Mouse (Mus musculus) CH12.LX (cell line): ENCODE measurements around the gene Sergef. TPM values are rescaled to one million over a fixed set of nuclear protein-coding genes. Genes with fewer than 3 reads are reported as not detected.

Experiments used
- DNase-seq: peaks from one replicate; pipeline ENCODE4 v3.0.0-alpha.2; 2013; ENCODE audit errors: extremely low read depth
- H3K27ac ChIP-seq: 2 replicates; pipeline ENCODE4 v1.5.1; 2012; ENCODE audit warnings: low read depth, mild to moderate bottlenecking, control low read depth, moderate library complexity; ENCODE audit not compliant: insufficient read depth
- H3K27me3 ChIP-seq: replicated peaks from 2 replicates; pipeline ENCODE3; 2012; ENCODE audit warnings: inconsistent platforms
- H3K36me3 ChIP-seq, 2 experiments: replicated peaks in 1 of 2; 2 replicates each; pipeline versions ENCODE3 to v1.6.1; 2012; ENCODE audit warnings: inconsistent platforms in 1 of 2, low read length in 1 of 2, mild to moderate bottlenecking in 1 of 2, mixed read lengths in 1 of 2, moderate library complexity in 1 of 2; ENCODE audit not compliant: control insufficient read depth in 1 of 2, insufficient read depth in 1 of 2
- H3K4me1 ChIP-seq, 2 experiments: 2 replicates each; pipeline ENCODE4 v1.6.1; 2012; ENCODE audit warnings: inconsistent platforms in 1 of 2, moderate library complexity in 1 of 2; ENCODE audit not compliant: insufficient read depth in 2 of 2, control insufficient read depth in 1 of 2
- H3K4me2 ChIP-seq: 2 replicates; pipeline ENCODE4 v1.6.1; 2012; ENCODE audit warnings: low read depth, mild to moderate bottlenecking, control low read depth; ENCODE audit not compliant: poor library complexity, insufficient read depth, severe bottlenecking
- H3K4me3 ChIP-seq, 3 experiments: fragments of 150-350 bp in 1 of 3; sonication (generic) in 1 of 3; replicated peaks in 1 of 3; 2 replicates each; pipeline versions ENCODE3 to v1.5.1; 2011 to 2012; ENCODE audit warnings: low read depth in 2 of 3, low read length in 2 of 3, mild to moderate bottlenecking in 2 of 3, moderate library complexity in 2 of 3, control low read depth in 1 of 3, improper control_type of control experiment in 1 of 3, inconsistent platforms in 1 of 3, mixed read lengths in 1 of 3; ENCODE audit not compliant: poor library complexity in 1 of 3
- H3K79me2 ChIP-seq: replicated peaks from 2 replicates; pipeline ENCODE4 v1.6.1; 2012; ENCODE audit warnings: mild to moderate bottlenecking, moderate library complexity; ENCODE audit not compliant: control insufficient read depth, poor library complexity, insufficient read depth, severe bottlenecking; ENCODE audit errors: extremely low read depth
- H3K9ac ChIP-seq: 2 replicates; pipeline ENCODE4 v1.6.1; 2012; ENCODE audit warnings: low read depth, mild to moderate bottlenecking, control low read depth, moderate library complexity; ENCODE audit not compliant: insufficient read depth
- H3K9me3 ChIP-seq: replicated peaks from 2 replicates; pipeline ENCODE3; 2012; ENCODE audit warnings: low read length, inconsistent platforms, mixed read lengths
- BHLHE40 ChIP-seq: IDR thresholded peaks from 2 replicates; pipeline ENCODE4 v1.6.1; 2011; ENCODE audit warnings: mild to moderate bottlenecking, low read depth, low read length, improper control_type of control experiment
- CHD1 ChIP-seq: IDR thresholded peaks from 2 replicates; pipeline ENCODE4 v1.6.1; 2012; ENCODE audit warnings: low read depth, low read length, improper control_type of control experiment, inconsistent platforms
- CHD2 ChIP-seq: IDR thresholded peaks from 2 replicates; pipeline ENCODE4 v1.6.1; 2011; ENCODE audit warnings: low read length, improper control_type of control experiment
- CTCF ChIP-seq, 2 experiments: IDR thresholded peaks in 1 of 2; conservative IDR thresholded peaks in 1 of 2; 2 replicates each; pipeline ENCODE4 v1.5.1; 2011 to 2012; ENCODE audit warnings: low read depth in 2 of 2, low read length in 2 of 2, improper control_type of control experiment in 1 of 2, inconsistent platforms in 1 of 2, mild to moderate bottlenecking in 1 of 2, moderate library complexity in 1 of 2
- E2F4 ChIP-seq: IDR thresholded peaks from 2 replicates; pipeline ENCODE4 v1.6.1; 2011; ENCODE audit warnings: low read depth, low read length, improper control_type of control experiment; ENCODE audit not compliant: insufficient replicate concordance
- ELF1 ChIP-seq: IDR thresholded peaks from 2 replicates; pipeline ENCODE4 v1.6.1; 2014; ENCODE audit warnings: low read depth, mild to moderate bottlenecking, inconsistent platforms, low read length, improper control_type of control experiment
- IRF4 ChIP-seq: IDR thresholded peaks from 2 replicates; pipeline ENCODE4 v1.6.1; 2014; ENCODE audit warnings: low read depth, mild to moderate bottlenecking, inconsistent platforms, low read length, improper control_type of control experiment
- JUN ChIP-seq: IDR thresholded peaks from 2 replicates; pipeline ENCODE4 v1.6.1; 2011; ENCODE audit warnings: low read depth, mild to moderate bottlenecking, low read length, improper control_type of control experiment, moderate library complexity; ENCODE audit not compliant: insufficient read depth
- JUND ChIP-seq: conservative IDR thresholded peaks from 2 replicates; pipeline ENCODE4 v1.6.1; 2011; ENCODE audit warnings: low read depth, low read length, improper control_type of control experiment
- MAFK ChIP-seq: IDR thresholded peaks from 2 replicates; pipeline ENCODE4 v1.6.1; 2011; ENCODE audit warnings: low read length, improper control_type of control experiment; ENCODE audit not compliant: insufficient replicate concordance
- MEF2A ChIP-seq: IDR thresholded peaks from 2 replicates; pipeline ENCODE4 v1.6.1; 2014; ENCODE audit warnings: low read depth, mild to moderate bottlenecking, inconsistent platforms, low read length, improper control_type of control experiment, borderline replicate concordance
- MXI1 ChIP-seq: IDR thresholded peaks from 2 replicates; pipeline ENCODE4 v1.6.1; 2011; ENCODE audit warnings: mild to moderate bottlenecking, low read depth, low read length, improper control_type of control experiment
- MYC ChIP-seq: IDR thresholded peaks from 2 replicates; pipeline ENCODE4 v1.6.1; 2011; ENCODE audit warnings: low read depth, mild to moderate bottlenecking, improper control_type of control experiment, low read length
- NRF1 ChIP-seq: IDR thresholded peaks from 2 replicates; pipeline ENCODE4 v1.6.1; 2014; ENCODE audit warnings: low read depth, mild to moderate bottlenecking, inconsistent platforms, low read length, improper control_type of control experiment, moderate library complexity
- PAX5 ChIP-seq: IDR thresholded peaks from 2 replicates; pipeline ENCODE4 v1.6.1; 2012; ENCODE audit warnings: low read length, inconsistent platforms, mixed read lengths
- POLR2A ChIP-seq: IDR thresholded peaks from 2 replicates; pipeline ENCODE4 v1.6.1; 2011; ENCODE audit warnings: low read depth, mild to moderate bottlenecking, improper control_type of control experiment, low read length
- POLR2AphosphoS2 ChIP-seq: IDR thresholded peaks from 2 replicates; pipeline ENCODE4 v1.6.1; 2011; ENCODE audit warnings: low read depth, low read length, improper control_type of control experiment
- RAD21 ChIP-seq: IDR thresholded peaks from 2 replicates; pipeline ENCODE4 v1.6.1; 2011; ENCODE audit warnings: low read depth, mild to moderate bottlenecking, low read length, improper control_type of control experiment, moderate library complexity
- TBP ChIP-seq: conservative IDR thresholded peaks from 2 replicates; pipeline ENCODE4 v1.6.1; 2011; ENCODE audit warnings: low read depth, low read length, improper control_type of control experiment
- TCF12 ChIP-seq: IDR thresholded peaks from 2 replicates; pipeline ENCODE4 v1.6.1; 2014; ENCODE audit warnings: low read depth, mild to moderate bottlenecking, inconsistent platforms, low read length, improper control_type of control experiment
- USF1 ChIP-seq: IDR thresholded peaks from 2 replicates; pipeline ENCODE4 v1.6.1; 2014; ENCODE audit warnings: low read depth, mild to moderate bottlenecking, inconsistent platforms, low read length, improper control_type of control experiment
- ZC3H11A ChIP-seq: IDR thresholded peaks from 2 replicates; pipeline ENCODE4 v1.6.1; 2012; ENCODE audit warnings: low read depth, mild to moderate bottlenecking, inconsistent platforms, low read length, improper control_type of control experiment
- ZMIZ1 ChIP-seq: IDR thresholded peaks from 2 replicates; pipeline ENCODE4 v1.6.1; 2012; ENCODE audit warnings: low read depth, mild to moderate bottlenecking, inconsistent platforms, low read length, improper control_type of control experiment
- ZNF384 ChIP-seq: IDR thresholded peaks from 2 replicates; pipeline ENCODE4 v1.6.1; 2012; ENCODE audit warnings: low read depth, low read length, improper control_type of control experiment, inconsistent platforms
- dilution Hi-C: fragments of 300-500 bp; cut with MboI; formaldehyde crosslinking; loops from 2 replicates; pipeline ENCODE4 v1.14.3; 2020; ENCODE audit warnings: low sequenced_read_pairs; ENCODE audit not compliant: extremely low pct_unique_long_range_greater_than_20kb, extremely low pct_ligation_motif_present
- in situ Hi-C: fragments of 300-500 bp; cut with MboI; formaldehyde crosslinking; loops from 3 replicates; pipeline ENCODE4 v1.14.3; 2019; ENCODE audit warnings: low sequenced_read_pairs, low pct_ligation_motif_present, low pct_unique_long_range_greater_than_20kb, mixed read lengths
- polyA plus RNA-seq: library from polyadenylated mRNA; unstranded; fragments of >175 nt; gene quantifications from 2 replicates; pipeline ENCODE4 v1.2.1, GENCODE M21; 2012; ENCODE audit warnings: low read depth; ENCODE audit not compliant: insufficient read length
- total RNA-seq, 2 experiments: library from RNA; depleted of rRNA; stranded (reverse); fragments of 300-350 nt in 1 of 2; fragments of >200 nt in 1 of 2; gene quantifications; 2 replicates each; pipeline ENCODE4 v1.2.3; 2012 to 2014

Gene Sergef
- total and polyA plus RNA-seq, 3 experiments = 13.0 to 18.0 (median 14.1) TPM

DNA sequence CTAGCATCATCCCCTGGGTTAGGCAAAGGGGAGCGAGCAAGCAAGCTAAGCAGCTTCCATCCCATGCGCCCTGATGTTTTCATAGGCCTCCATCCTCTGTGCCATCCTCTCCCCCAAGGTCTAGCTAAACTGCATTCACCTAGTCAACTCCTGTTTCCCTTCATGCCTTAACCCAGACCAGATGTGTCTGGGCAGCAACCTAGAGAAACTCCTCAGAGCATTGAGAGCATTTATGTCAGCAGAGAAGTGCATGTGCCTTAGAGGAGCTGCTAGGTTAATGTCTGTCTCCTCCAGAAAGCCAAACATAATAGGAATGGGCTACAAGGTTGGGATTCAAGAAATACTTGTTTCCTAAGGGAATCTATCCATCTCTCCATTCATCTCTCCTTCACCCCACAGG lies 42.6 kb downstream of the Sergef start:
- TF ChIP-seq IRF4 (no peak), ZMIZ1 (no peak), POLR2A (no peak), MXI1 (no peak), ZC3H11A (no peak), CTCF (conservative IDR thresholded peaks at IDR 0.05 in 1 of 2, IDR thresholded peaks at IDR 0.05 in 1 of 2; ENCODE audit: low read depth in 2 of 2, low read length in 2 of 2) (no peak), CHD2 (no peak), JUN (no peak), RAD21 (no peak), MEF2A (no peak), TCF12 (no peak), E2F4 (no peak), TBP (no peak), CHD1 (no peak), NRF1 (no peak), PAX5 (no peak), BHLHE40 (no peak)
- no peak overlapping the region for H3K4me3 ChIP-seq
- H3K27me3 ChIP-seq = no peaks in the 10 kb centered on the region
- dilution Hi-C loops = no loop called here
- peaks cover 0 to 51% of the 10 kb centered on the region in 2 experiments for H3K36me3 ChIP-seq
- no peaks in the 10 kb centered on the region for H3K9me3 ChIP-seq
- H3K4me1 ChIP-seq = peaks cover 0 to 14% of the 10 kb centered on the region in 2 experiments; a peak in 2 of 4 replicates
- no peak overlapping the region for H3K27ac ChIP-seq
- DNase-seq = no peak
- in situ Hi-C loops = no loop called here
- no peak overlapping the region for H3K4me2 ChIP-seq
- H3K9ac ChIP-seq = no peak overlapping the region
- H3K79me2 ChIP-seq = no peaks in the 10 kb centered on the region

DNA sequence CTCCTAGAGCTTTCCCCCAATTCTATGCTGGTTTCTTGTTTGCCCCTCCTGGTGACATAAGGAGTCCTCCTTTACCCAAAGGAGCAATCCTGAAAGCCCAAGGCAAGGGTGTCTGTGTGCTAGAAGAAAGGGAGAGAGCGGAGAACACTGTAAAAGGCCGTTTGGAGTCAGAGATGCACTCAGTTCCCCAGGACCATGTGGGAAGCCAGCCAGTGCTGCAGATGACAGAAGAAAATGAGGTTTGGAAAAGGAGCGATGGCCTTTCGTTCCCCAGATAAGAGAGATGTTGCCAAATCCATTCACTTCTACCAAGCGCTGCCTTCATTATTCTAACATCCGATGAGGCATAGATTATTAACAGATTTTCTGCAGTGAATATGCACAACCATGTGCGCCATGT lies 48.1 kb downstream of the Sergef start:
- H3K4me1 ChIP-seq = peaks cover 0 to 34% of the 10 kb centered on the region in 2 experiments; a peak in 2 of 4 replicates
- no peaks in the 10 kb centered on the region for H3K79me2 ChIP-seq
- no peak overlapping the region for H3K27ac ChIP-seq
- no peak overlapping the region for H3K4me2 ChIP-seq
- in situ Hi-C loops = no loop called here
- dilution Hi-C loops = no loop called here
- no peaks in the 10 kb centered on the region for H3K9me3 ChIP-seq
- H3K36me3 ChIP-seq = peaks cover 5 to 59% of the 10 kb centered on the region in 2 experiments
- no peak overlapping the region for H3K9ac ChIP-seq
- no peak for DNase-seq
- TF ChIP-seq ZNF384 (no peak), ELF1 (no peak), POLR2A (no peak), MEF2A (no peak), MYC (no peak), E2F4 (no peak), JUND (no peak), IRF4 (no peak), ZC3H11A (no peak), MAFK (no peak), POLR2AphosphoS2 (no peak), USF1 (no peak), NRF1 (no peak)
- no peaks in the 10 kb centered on the region for H3K27me3 ChIP-seq
- no peak overlapping the region for H3K4me3 ChIP-seq
